Mouse (Mus musculus): ENCODE measurements around the gene Olfr976. TPM values are rescaled to one million over a fixed set of nuclear protein-coding genes. Genes with fewer than 3 reads are reported as not detected.
"Not testable (repeated sequence)": the region's sequence is repeated elsewhere in the genome, so short reads cannot be mapped to it uniquely, and the experiment has no call there.

The Olfr976 gene
- polyA plus RNA-seq (2012; rRNA removed) = not detected in 2 replicates

- not testable (repeated sequence) for DNase-seq (ENCODE audit: low read depth)
These were observed at the start of gene Olfr976 for GRCm38 (mm10) chr9:39961033-39961432. Gene Olfr976, minus strand, starts transcription at chr9:39961133.

- DNase-seq (ENCODE audit: low read depth) = no peak
- TF ChIP-seq CTCF (IDR thresholded peaks at IDR 0.05; ENCODE audit: borderline replicate concordance, extremely low read depth, insufficient read depth, insufficient read length) (no peak), POLR2A (IDR thresholded peaks at IDR 0.05; ENCODE audit: borderline replicate concordance, extremely low read depth, insufficient read depth, insufficient read length, poor library complexity, severe bottlenecking) (no peak)
These were observed 48.5 kb upstream of the Olfr976 start, which contains the start of gene Olfr980 for GRCm38 (mm10) chr9:40009482-40009881. Gene Olfr980, minus strand, starts transcription at chr9:40009582.

- TF ChIP-seq CTCF (IDR thresholded peaks at IDR 0.05; ENCODE audit: borderline replicate concordance, extremely low read depth, insufficient read depth, insufficient read length) (no peak), POLR2A (IDR thresholded peaks at IDR 0.05; ENCODE audit: borderline replicate concordance, extremely low read depth, insufficient read depth, insufficient read length, poor library complexity, severe bottlenecking) (no peak)
- no peak for DNase-seq (ENCODE audit: low read depth)
These were observed 42.4 kb upstream of the Olfr976 start, which contains the start of gene Olfr979 for GRCm38 (mm10) chr9:40003365-40003764. Gene Olfr979, minus strand, starts transcription at chr9:40003465.

GRCm38 (mm10) chr9:39991813-39992212 is 30.9 kb upstream of the Olfr976 start, which contains the start of gene Olfr978:
Gene Olfr978, plus strand, starts transcription at chr9:39992113.
- TF ChIP-seq POLR2A (IDR thresholded peaks at IDR 0.05; ENCODE audit: borderline replicate concordance, extremely low read depth, insufficient read depth, insufficient read length, poor library complexity, severe bottlenecking) = no peak
- no peak for TF ChIP-seq CTCF (IDR thresholded peaks at IDR 0.05; ENCODE audit: borderline replicate concordance, extremely low read depth, insufficient read depth, insufficient read length)
- DNase-seq (ENCODE audit: low read depth) = no peak

GRCm38 (mm10) chr9:39976581-39977145 is 15.7 kb upstream of the Olfr976 start:
- DNase-seq (ENCODE audit: low read depth) = not testable (repeated sequence)

- no peak for DNase-seq (ENCODE audit: low read depth)
- TF ChIP-seq POLR2A (IDR thresholded peaks at IDR 0.05; ENCODE audit: borderline replicate concordance, extremely low read depth, insufficient read depth, insufficient read length, poor library complexity, severe bottlenecking) (no peak), CTCF (IDR thresholded peaks at IDR 0.05; ENCODE audit: borderline replicate concordance, extremely low read depth, insufficient read depth, insufficient read length) (no peak)
These were observed 9.0 kb downstream of the Olfr976 start, which contains the start of gene Olfr975 for GRCm38 (mm10) chr9:39951946-39952345. Gene Olfr975, minus strand, starts transcription at chr9:39952046.

GRCm38 (mm10) chr9:39937201-39937600 is 23.7 kb downstream of the Olfr976 start, which contains the start of gene Olfr974:
Gene Olfr974, plus strand, starts transcription at chr9:39937501.
- no peak for TF ChIP-seq CTCF (IDR thresholded peaks at IDR 0.05; ENCODE audit: borderline replicate concordance, extremely low read depth, insufficient read depth, insufficient read length)
- TF ChIP-seq POLR2A (IDR thresholded peaks at IDR 0.05; ENCODE audit: borderline replicate concordance, extremely low read depth, insufficient read depth, insufficient read length, poor library complexity, severe bottlenecking) = no peak
- DNase-seq (ENCODE audit: low read depth) = no peak

GRCm38 (mm10) chr9:39928837-39929236 is 32.1 kb downstream of the Olfr976 start:
- not testable (repeated sequence) for DNase-seq (ENCODE audit: low read depth)

GRCm38 (mm10) chr9:39927975-39928836 is 32.7 kb downstream of the Olfr976 start:
- DNase-seq (ENCODE audit: low read depth) = not testable (repeated sequence)

- TF ChIP-seq CTCF (IDR thresholded peaks at IDR 0.05; ENCODE audit: borderline replicate concordance, extremely low read depth, insufficient read depth, insufficient read length) (no peak), POLR2A (IDR thresholded peaks at IDR 0.05; ENCODE audit: borderline replicate concordance, extremely low read depth, insufficient read depth, insufficient read length, poor library complexity, severe bottlenecking) (no peak)
These were observed 51.0 kb downstream of the Olfr976 start for GRCm38 (mm10) chr9:39909939-39910338.

GRCm38 (mm10) chr9:39907036-39907435 is 53.9 kb downstream of the Olfr976 start, which contains the start of gene Olfr229:
Gene Olfr229, plus strand, starts transcription at chr9:39907336.
- TF ChIP-seq CTCF (IDR thresholded peaks at IDR 0.05; ENCODE audit: borderline replicate concordance, extremely low read depth, insufficient read depth, insufficient read length) (no peak), POLR2A (IDR thresholded peaks at IDR 0.05; ENCODE audit: borderline replicate concordance, extremely low read depth, insufficient read depth, insufficient read length, poor library complexity, severe bottlenecking) (no peak)
- no peak for DNase-seq (ENCODE audit: low read depth)

More at GRCm38 (mm10) chr9:39909939-39910338, 51.0 kb downstream of the Olfr976 start:
- DNase-seq (ENCODE audit: low read depth) = no peak

GRCm38 (mm10) chr9:39905106-39905505 is 55.8 kb downstream of the Olfr976 start:
- TF ChIP-seq CTCF (IDR thresholded peaks at IDR 0.05; ENCODE audit: borderline replicate concordance, extremely low read depth, insufficient read depth, insufficient read length) = no peak
- no peak for DNase-seq (ENCODE audit: low read depth)

Other genes with a start within 250 kb of the Olfr976 start
- not detected in 2 replicates for gene Olfr965, start 249.8 kb downstream of the Olfr976 start, polyA plus RNA-seq (2012; rRNA removed)
- gene Olfr150, start 230.2 kb downstream of the Olfr976 start, polyA plus RNA-seq (2012; rRNA removed) = not detected in 2 replicates
- gene Olfr967, start 214.9 kb downstream of the Olfr976 start, polyA plus RNA-seq (2012; rRNA removed) = not detected in 2 replicates
- gene Olfr968, start 177.9 kb downstream of the Olfr976 start, polyA plus RNA-seq (2012; rRNA removed) = not detected in 2 replicates
- gene Olfr969, start 170.2 kb downstream of the Olfr976 start, polyA plus RNA-seq (2012; rRNA removed) = not detected in 2 replicates
- gene Olfr970, start 152.3 kb downstream of the Olfr976 start, polyA plus RNA-seq (2012; rRNA removed) = not detected in 2 replicates
- gene Olfr971, start 124.3 kb downstream of the Olfr976 start, polyA plus RNA-seq (2012; rRNA removed) = not detected in 2 replicates
- gene Olfr972, start 94.7 kb downstream of the Olfr976 start, polyA plus RNA-seq (2012; rRNA removed) = not detected in 2 replicates
- not detected in 2 replicates for gene Olfr229, start 53.8 kb downstream of the Olfr976 start, polyA plus RNA-seq (2012; rRNA removed)
- not detected in 2 replicates for gene Olfr974, start 23.6 kb downstream of the Olfr976 start, polyA plus RNA-seq (2012; rRNA removed)
- gene Olfr975, start 9.1 kb downstream of the Olfr976 start, polyA plus RNA-seq (2012; rRNA removed) = 0.04 and 0.07 TPM in 2 replicates
- gene Olfr978, start 31.0 kb upstream of the Olfr976 start, polyA plus RNA-seq (2012; rRNA removed) = not detected in 2 replicates
- gene Olfr979, start 42.3 kb upstream of the Olfr976 start, polyA plus RNA-seq (2012; rRNA removed) = not detected in 2 replicates
- gene Olfr980, start 48.4 kb upstream of the Olfr976 start, polyA plus RNA-seq (2012; rRNA removed) = not detected in 2 replicates
- gene Olfr981, start 60.3 kb upstream of the Olfr976 start, polyA plus RNA-seq (2012; rRNA removed) = not detected in 2 replicates
- not detected in 2 replicates for gene Olfr982, start 112.7 kb upstream of the Olfr976 start, polyA plus RNA-seq (2012; rRNA removed)
- gene Olfr983, start 132.5 kb upstream of the Olfr976 start, polyA plus RNA-seq (2012; rRNA removed) = not detected in 2 replicates
- gene Olfr984, start 153.1 kb upstream of the Olfr976 start, polyA plus RNA-seq (2012; rRNA removed) = not detected in 2 replicates
- 0.07 TPM in 1 of 2 replicates, not detected in the other for gene Olfr985, start 169.1 kb upstream of the Olfr976 start, polyA plus RNA-seq (2012; rRNA removed)
- gene Tmem225, start 187.0 kb upstream of the Olfr976 start, polyA plus RNA-seq (2012; rRNA removed) = not detected in 2 replicates
- not detected in 2 replicates for gene Olfr986, start 219.8 kb upstream of the Olfr976 start, polyA plus RNA-seq (2012; rRNA removed)
- 6.7 and 9.4 TPM in 2 replicates for gene Zfp202, start 231.2 kb upstream of the Olfr976 start, polyA plus RNA-seq (2012; rRNA removed)

All from brain, embryonic 14.5 days (tissue).